8 mouse cellular contexts compared by ENCODE assay signal in genomic region chr11:59759178-59759577, GRCm38 (mm10). TPM values are rescaled to one million over a fixed set of nuclear protein-coding genes. Genes with fewer than 3 reads are reported as not detected.
DNase-seq lines count a peak whose midpoint lies in the region; ATAC-seq and TF ChIP-seq lines count a peak whose summit lies in the region.

No protein-coding gene starts in this region.

- no peak overlapping the region for H3K4me3 ChIP-seq in forebrain, postnatal 0 days (ENCODE audit: low read depth, low read length)
- H3K4me3 ChIP-seq in forebrain, embryonic 15.5 days, result no peak overlapping the region
- no peak overlapping the region for H3K4me3 ChIP-seq in heart, embryonic 13.5 days
- H3K4me3 ChIP-seq in forebrain, embryonic 16.5 days (replicated peaks; ENCODE audit: low read length), result no peak overlapping the region

- no peaks in the 10 kb centered on the region for H3K27me3 ChIP-seq in forebrain, postnatal 0 days (ENCODE audit: insufficient read depth, low read length)
- no peaks in the 10 kb centered on the region for H3K27me3 ChIP-seq in forebrain, embryonic 15.5 days
- no peaks in the 10 kb centered on the region for H3K27me3 ChIP-seq in heart, embryonic 13.5 days (replicated peaks)
- H3K27me3 ChIP-seq in forebrain, embryonic 16.5 days (replicated peaks; ENCODE audit: control insufficient read depth, insufficient read depth, low read length), result no peaks in the 10 kb centered on the region

- TF ChIP-seq CTCF in forebrain, postnatal 0 days (IDR thresholded peaks at IDR 0.05; ENCODE audit: low read depth), result no peak

- H3K27ac ChIP-seq in forebrain, postnatal 0 days (ENCODE audit: low read depth, low read length), result peak overlapping the region; percentile 5; the same call in 1 of the 2 replicates
- no peak overlapping the region; the same call in 1 of the 2 replicates for H3K27ac ChIP-seq in forebrain, embryonic 15.5 days (replicated peaks)
- H3K27ac ChIP-seq in heart, embryonic 13.5 days (replicated peaks), result peak overlapping the region; percentile 84
- no peak overlapping the region for H3K27ac ChIP-seq in forebrain, embryonic 16.5 days (ENCODE audit: low read length)

- H3K4me1 ChIP-seq in forebrain, postnatal 0 days (ENCODE audit: insufficient read depth), result no peaks in the 10 kb centered on the region
- H3K4me1 ChIP-seq in forebrain, embryonic 15.5 days, result no peaks in the 10 kb centered on the region
- H3K4me1 ChIP-seq in heart, embryonic 13.5 days, result peaks cover 28% of the 10 kb centered on the region
- no peaks in the 10 kb centered on the region for H3K4me1 ChIP-seq in forebrain, embryonic 16.5 days (replicated peaks; ENCODE audit: control insufficient read depth, insufficient read depth, low read length)

- peak; percentile 41 for DNase-seq in forebrain, postnatal 0 days
- DNase-seq in 3T3-L1 (ENCODE audit: low read depth, low spot score), result peak; percentile 80
- peak; percentile 96 to 97 for DNase-seq in cerebellum, postnatal 10 days
- DNase-seq in layer of hippocampus, postnatal 36 days, result peak; percentile 48 to 65
- peak; percentile 54 to 66 for DNase-seq in right cerebral cortex, postnatal 10 days (ENCODE audit: low spot score in 2 of 2)

- H3K9me3 ChIP-seq in forebrain, postnatal 0 days (ENCODE audit: low read length), result no peaks in the 10 kb centered on the region
- no peaks in the 10 kb centered on the region for H3K9me3 ChIP-seq in forebrain, embryonic 15.5 days
- no peaks in the 10 kb centered on the region for H3K9me3 ChIP-seq in heart, embryonic 13.5 days
- no peaks in the 10 kb centered on the region for H3K9me3 ChIP-seq in forebrain, embryonic 16.5 days (ENCODE audit: control insufficient read depth, low read length)

- no peak overlapping the region for H3K4me2 ChIP-seq in forebrain, postnatal 0 days (ENCODE audit: low read depth)
- no peak overlapping the region for H3K4me2 ChIP-seq in forebrain, embryonic 15.5 days (replicated peaks)
- peak overlapping the region; percentile 30 for H3K4me2 ChIP-seq in heart, embryonic 13.5 days
- no peak overlapping the region for H3K4me2 ChIP-seq in forebrain, embryonic 16.5 days (ENCODE audit: low read length)

- ATAC-seq in forebrain, postnatal 0 days, result peak; percentile 88
- no peak for ATAC-seq in forebrain, embryonic 15.5 days (replicated peaks)
- peak; percentile 34; the same call in 1 of the 2 replicates for ATAC-seq in heart, embryonic 13.5 days (ENCODE audit: extremely low read depth, insufficient number of reproducible peaks, low FRiP score, low TSS enrichment)
- no peak; the same call in 1 of the 2 replicates for ATAC-seq in forebrain, embryonic 16.5 days

- H3K36me3 ChIP-seq in forebrain, postnatal 0 days (ENCODE audit: insufficient read depth), result peaks cover 86% of the 10 kb centered on the region
- peaks cover 90% of the 10 kb centered on the region for H3K36me3 ChIP-seq in forebrain, embryonic 15.5 days
- peaks cover 99% of the 10 kb centered on the region for H3K36me3 ChIP-seq in heart, embryonic 13.5 days
- peaks cover 42% of the 10 kb centered on the region for H3K36me3 ChIP-seq in forebrain, embryonic 16.5 days (ENCODE audit: control insufficient read depth, insufficient read depth)

- WGBS in forebrain, postnatal 0 days, result 28% methylated on average over 4 of the region's 4 CpGs
- WGBS in forebrain, embryonic 15.5 days, result 72% methylated on average over 4 of the region's 4 CpGs
- WGBS in heart, embryonic 13.5 days, result 35% methylated on average over 4 of the region's 4 CpGs
- WGBS in forebrain, embryonic 16.5 days, result 50% methylated on average over 4 of the region's 4 CpGs

- no peak overlapping the region for H3K9ac ChIP-seq in forebrain, postnatal 0 days
- H3K9ac ChIP-seq in forebrain, embryonic 15.5 days (replicated peaks), result no peak overlapping the region
- peak overlapping the region; percentile 34 for H3K9ac ChIP-seq in heart, embryonic 13.5 days
- H3K9ac ChIP-seq in forebrain, embryonic 16.5 days (replicated peaks; ENCODE audit: low read depth, low read length), result no peak overlapping the region

RNA-seq across cellular contexts. Expression of gene Pld6, which starts 28.3 kb away (rescaled TPM):
- 0.92 and 6.0 TPM in 2 replicates for total RNA-seq in forebrain, postnatal 0 days (2014; rRNA removed)
- 6.8 and 12.1 TPM in 2 replicates for polyA plus RNA-seq in forebrain, postnatal 0 days (2015; fragmentation: Nextera tagmentation; extraction: Ambion mirVana)
- polyA plus RNA-seq in forebrain, embryonic 15.5 days (2015; fragmentation: Nextera tagmentation; extraction: Ambion mirVana), result 3.6 and 4.0 TPM in 2 replicates
- 4.5 and 5.6 TPM in 2 replicates for polyA plus RNA-seq in heart, embryonic 13.5 days (2015; fragmentation: Nextera tagmentation; extraction: Ambion mirVana)
- under 1 TPM; 0.20 to 0.28 TPM for total RNA-seq in layer of hippocampus, postnatal 36 days (2021)
- polyA plus RNA-seq in forebrain, embryonic 16.5 days (2015; fragmentation: Nextera tagmentation; extraction: Ambion mirVana), result 4.2 and 6.7 TPM in 2 replicates

RNA-seq across cellular contexts. Expression of gene Flcn, which starts 50.6 kb away (rescaled TPM):
- total RNA-seq in forebrain, postnatal 0 days (2014; rRNA removed), result 33.7 and 36.9 TPM in 2 replicates
- polyA plus RNA-seq in forebrain, postnatal 0 days (2015; fragmentation: Nextera tagmentation; extraction: Ambion mirVana), result 25.0 and 31.4 TPM in 2 replicates
- polyA plus RNA-seq in forebrain, embryonic 15.5 days (2015; fragmentation: Nextera tagmentation; extraction: Ambion mirVana), result 44.6 and 45.9 TPM in 2 replicates
- polyA plus RNA-seq in heart, embryonic 13.5 days (2015; fragmentation: Nextera tagmentation; extraction: Ambion mirVana), result 26.9 and 28.6 TPM in 2 replicates
- total RNA-seq in layer of hippocampus, postnatal 36 days (2021), result 10 to 100 TPM; 41.2 to 44.3 TPM
- polyA plus RNA-seq in forebrain, embryonic 16.5 days (2015; fragmentation: Nextera tagmentation; extraction: Ambion mirVana), result 44.6 and 51.2 TPM in 2 replicates

Comparison
In these comparisons a context has a peak if more than half of its experiments do, and no peak if none do; other contexts are left out.
1. ATAC-seq: peak in forebrain, postnatal 0 days (single experiment) and heart, embryonic 13.5 days (single experiment); none in forebrain, embryonic 15.5 days (single experiment) and forebrain, embryonic 16.5 days (single experiment).
2. H3K27ac ChIP-seq: peak in forebrain, postnatal 0 days (single experiment) and heart, embryonic 13.5 days (single experiment); none in forebrain, embryonic 15.5 days (single experiment) and forebrain, embryonic 16.5 days (single experiment).
3. DNase-seq: peak in every context shown above with its lines; median percentile 96 in cerebellum, postnatal 10 days; 80 in 3T3-L1; 60 in right cerebral cortex, postnatal 10 days; 56 in layer of hippocampus, postnatal 36 days; 41 in forebrain, postnatal 0 days.